Mouse (Mus musculus) gonadal fat pad, adult 2 months (tissue): ENCODE data around the gene Mars. TPM values are rescaled to one million over a fixed set of nuclear protein-coding genes. Genes with fewer than 3 reads are reported as not detected.

Experiments used
- DNase-seq: peaks from one replicate; pipeline ENCODE4 v3.0.0-alpha.2; 2012; ENCODE audit warnings: low read depth
- polyA plus RNA-seq: library from polyadenylated mRNA; depleted of rRNA; stranded (reverse); fragments of >200 nt; gene quantifications from 2 replicates; pipeline ENCODE4 v1.2.3, GENCODE M21; 2012

Mars gene
- polyA plus RNA-seq, 1 experiment, result 64.5 TPM

- DNase-seq, result no peak
These were observed 24.2 kb downstream of the Mars start for GRCm38 (mm10) chr10:127287271-127287935.

- DNase-seq, result no peak
These were observed 24.9 kb downstream of the Mars start for GRCm38 (mm10) chr10:127286730-127287129.

- DNase-seq, result no peak
These were observed 25.4 kb downstream of the Mars start for GRCm38 (mm10) chr10:127286194-127286593.

- DNase-seq, result no peak
These were observed 25.9 kb downstream of the Mars start for GRCm38 (mm10) chr10:127285644-127286043.

- DNase-seq, result no peak
These were observed 26.7 kb downstream of the Mars start for GRCm38 (mm10) chr10:127284724-127285500.

GRCm38 (mm10) chr10:127284105-127284622 is 27.4 kb downstream of the Mars start:
- no peak for DNase-seq

- no peak for DNase-seq
These were observed 28.9 kb downstream of the Mars start for GRCm38 (mm10) chr10:127282620-127283215.

- DNase-seq, result no peak
These were observed 30.3 kb downstream of the Mars start for GRCm38 (mm10) chr10:127281316-127281715.

GRCm38 (mm10) chr10:127279730-127280129 is 31.9 kb downstream of the Mars start:
- no peak for DNase-seq

GRCm38 (mm10) chr10:127274261-127275022 is 37.1 kb downstream of the Mars start:
- DNase-seq, result no peak

GRCm38 (mm10) chr10:127272371-127272770 is 39.2 kb downstream of the Mars start:
- no peak for DNase-seq

GRCm38 (mm10) chr10:127269884-127270283 is 41.7 kb downstream of the Mars start:
- no peak for DNase-seq

GRCm38 (mm10) chr10:127269036-127269435 is 42.5 kb downstream of the Mars start:
- no peak for DNase-seq

GRCm38 (mm10) chr10:127268401-127268800 is 43.2 kb downstream of the Mars start:
- DNase-seq, result no peak

GRCm38 (mm10) chr10:127267318-127267717 is 44.3 kb downstream of the Mars start:
- no peak for DNase-seq

- peak; percentile 67 for DNase-seq
These were observed 45.2 kb downstream of the Mars start, which contains the start of gene Dctn2 for GRCm38 (mm10) chr10:127266112-127267091. Gene Dctn2 (plus strand): TSS chr10:127266368.

GRCm38 (mm10) chr10:127265727-127266111 is 45.9 kb downstream of the Mars start:
- no peak for DNase-seq

- no peak for DNase-seq
These were observed 46.6 kb downstream of the Mars start for GRCm38 (mm10) chr10:127264971-127265370.

- DNase-seq, result no peak
These were observed 47.2 kb downstream of the Mars start for GRCm38 (mm10) chr10:127264336-127264735.

- DNase-seq, result no peak
These were observed 48.0 kb downstream of the Mars start for GRCm38 (mm10) chr10:127263631-127264030.
